Mouse (Mus musculus) right cerebral cortex, postnatal 25 days (tissue): ENCODE measurements around the gene Fam83c.
"Not testable (repeated sequence)": the region's sequence is repeated elsewhere in the genome, so short reads cannot be mapped to it uniquely, and the experiment has no call there.

Source experiments
- DNase-seq: peaks from one replicate; pipeline ENCODE4 v3.0.0; 2022

Gene Fam83c

GRCm38 (mm10) chr2:155834732-155835131, at the start of gene Fam83c:
Fam83c (minus strand) TSS chr2:155834854.
- DNase-seq, result no peak

GRCm38 (mm10) chr2:155882087-155882486, 47.4 kb upstream of the Fam83c start:
- no peak for DNase-seq

- DNase-seq, result no peak
These were observed 44.6 kb upstream of the Fam83c start for GRCm38 (mm10) chr2:155878964-155879876.

- no peak for DNase-seq
These were observed 39.0 kb upstream of the Fam83c start for GRCm38 (mm10) chr2:155873636-155874035.

- no peak for DNase-seq
These were observed 38.4 kb upstream of the Fam83c start for GRCm38 (mm10) chr2:155872930-155873507.

GRCm38 (mm10) chr2:155872486-155872885, 37.8 kb upstream of the Fam83c start:
- no peak for DNase-seq

- DNase-seq, result no peak
These were observed 35.1 kb upstream of the Fam83c start for GRCm38 (mm10) chr2:155869772-155870171.

- DNase-seq, result no peak
These were observed 33.7 kb upstream of the Fam83c start for GRCm38 (mm10) chr2:155868320-155868719.

- DNase-seq, result no peak
These were observed 28.7 kb upstream of the Fam83c start for GRCm38 (mm10) chr2:155863301-155863867.

- no peak for DNase-seq
These were observed 28.1 kb upstream of the Fam83c start for GRCm38 (mm10) chr2:155862573-155863300.

- DNase-seq, result no peak
These were observed 26.9 kb upstream of the Fam83c start for GRCm38 (mm10) chr2:155861581-155861980.

GRCm38 (mm10) chr2:155860102-155860501, 25.4 kb upstream of the Fam83c start:
- DNase-seq, result no peak

GRCm38 (mm10) chr2:155852536-155852935, 17.9 kb upstream of the Fam83c start:
- DNase-seq, result no peak

GRCm38 (mm10) chr2:155850120-155850519, 15.5 kb upstream of the Fam83c start:
- DNase-seq, result no peak

GRCm38 (mm10) chr2:155849464-155849863, 14.8 kb upstream of the Fam83c start:
- no peak for DNase-seq

- DNase-seq, result peak; percentile 69
These were observed 13.6 kb upstream of the Fam83c start for GRCm38 (mm10) chr2:155848291-155848690.

GRCm38 (mm10) chr2:155846930-155847329, 12.3 kb upstream of the Fam83c start:
- DNase-seq, result no peak

GRCm38 (mm10) chr2:155838961-155839360, 4.3 kb upstream of the Fam83c start:
- DNase-seq, result no peak

GRCm38 (mm10) chr2:155837961-155838360, 3.3 kb upstream of the Fam83c start:
- DNase-seq, result no peak

GRCm38 (mm10) chr2:155832087-155832486, 2.6 kb downstream of the Fam83c start:
- DNase-seq, result not testable (repeated sequence)

- no peak for DNase-seq
These were observed 3.4 kb downstream of the Fam83c start for GRCm38 (mm10) chr2:155831302-155831701.

- no peak for DNase-seq
These were observed 3.8 kb downstream of the Fam83c start for GRCm38 (mm10) chr2:155830841-155831240.
